22 mouse cellular contexts compared by ENCODE assay signal in genomic region chr9:7158605-7159004, GRCm38 (mm10). TPM values are rescaled to one million over a fixed set of nuclear protein-coding genes. Genes with fewer than 3 reads are reported as not detected.
DNase-seq lines count a peak whose midpoint lies in the region; ATAC-seq and TF ChIP-seq lines count a peak whose summit lies in the region.
"Had no signal": no experiment of that assay in that cellular context is flagged by ENCODE, and none has a peak within 500 bp of the region (broad histone marks: within the 10 kb centered on the region; RNA-seq: fewer than 3 reads in every experiment).

No protein-coding gene starts in this region.

- TF ChIP-seq POLR2A in CH12.LX (IDR thresholded peaks at IDR 0.05; ENCODE audit: low read depth, low read length) = no peak

- TF ChIP-seq CTCF in CH12.LX (conservative IDR thresholded peaks at IDR 0.05 in 1 of 2, IDR thresholded peaks at IDR 0.05 in 1 of 2; ENCODE audit: low read depth in 2 of 2, low read length in 2 of 2) = no peak

- no peak overlapping the region for H3K4me2 ChIP-seq in embryonic facial prominence, embryonic 13.5 days
- H3K4me2 ChIP-seq in CH12.LX (ENCODE audit: insufficient read depth, low read depth, poor library complexity, severe bottlenecking) = no peak overlapping the region
- no peak overlapping the region for H3K4me2 ChIP-seq in hindbrain, embryonic 14.5 days (replicated peaks)
- H3K4me2 ChIP-seq in forebrain, embryonic 14.5 days (ENCODE audit: low read length) = no peak overlapping the region

- TF ChIP-seq RAD21 in CH12.LX (IDR thresholded peaks at IDR 0.05; ENCODE audit: low read depth, low read length) = no peak

- no peak for ATAC-seq in embryonic facial prominence, embryonic 13.5 days (ENCODE audit: insufficient number of reproducible peaks, insufficient read depth, low FRiP score, low TSS enrichment, low read depth)
- ATAC-seq in hindbrain, embryonic 14.5 days (ENCODE audit: low FRiP score) = no peak
- ATAC-seq in forebrain, embryonic 14.5 days = no peak
- ATAC-seq: activated CD4-positive, CD25-positive, alpha-beta regulatory T cell, adult 4 months; CD4-positive, CD25-positive, alpha-beta regulatory T cell, adult 4 months; Patski had no signal

- no peak for DNase-seq in embryonic facial prominence, embryonic 10.5 days (ENCODE audit: low spot score)
- DNase-seq in A20 (ENCODE audit: low read depth, low spot score) (peak; percentile 64), CH12.LX (ENCODE audit: extremely low read depth) (peak; percentile 63)
- no peak for DNase-seq in hindbrain, embryonic 14.5 days (ENCODE audit: low spot score)
- no peak for DNase-seq in forebrain, embryonic 14.5 days (ENCODE audit: low spot score)
- DNase-seq: adrenal gland, adult 2 months; adrenal gland, adult 8-10 months; adrenal gland, postnatal 10 days; adrenal gland, postnatal 14 days; adrenal gland, postnatal 25 days; adrenal gland, postnatal 36 days; B cell, adult 2 months; cerebellum, adult 11 months; cerebellum, adult 11-12 months; cerebellum, adult 18-20 months; cerebellum, adult 2 months; cerebellum, adult 8-10 months had no signal

- TF ChIP-seq EP300 in CH12.LX (IDR thresholded peaks at IDR 0.05; ENCODE audit: low read length) = peak; percentile 88

- H3K9me3 ChIP-seq in embryonic facial prominence, embryonic 13.5 days = no peaks in the 10 kb centered on the region
- no peaks in the 10 kb centered on the region for H3K9me3 ChIP-seq in embryonic facial prominence, embryonic 10.5 days
- H3K9me3 ChIP-seq in CH12.LX (replicated peaks; ENCODE audit: low read length) = no peaks in the 10 kb centered on the region
- H3K9me3 ChIP-seq in hindbrain, embryonic 14.5 days (ENCODE audit: control insufficient read depth, low read length) = no peaks in the 10 kb centered on the region
- H3K9me3 ChIP-seq in forebrain, embryonic 14.5 days (replicated peaks; ENCODE audit: control insufficient read depth, low read length) = no peaks in the 10 kb centered on the region
- H3K9me3 ChIP-seq: G1E had no signal

- H3K79me2 ChIP-seq in CH12.LX (replicated peaks; ENCODE audit: control insufficient read depth, extremely low read depth, insufficient read depth, poor library complexity, severe bottlenecking) = no peaks in the 10 kb centered on the region

- dilution Hi-C loops in CH12.LX (cut with MboI; ENCODE audit: extremely low pct_ligation_motif_present, extremely low pct_unique_long_range_greater_than_20kb, low sequenced_read_pairs) = no loop called here

- H3K4me1 ChIP-seq in embryonic facial prominence, embryonic 13.5 days = peaks cover 12% of the 10 kb centered on the region
- no peaks in the 10 kb centered on the region for H3K4me1 ChIP-seq in embryonic facial prominence, embryonic 10.5 days
- H3K4me1 ChIP-seq in CH12.LX (ENCODE audit: control insufficient read depth in 1 of 2, insufficient read depth in 2 of 2) = peaks cover 5 to 12% of the 10 kb centered on the region in 2 experiments
- no peaks in the 10 kb centered on the region for H3K4me1 ChIP-seq in hindbrain, embryonic 14.5 days (replicated peaks; ENCODE audit: control insufficient read depth, insufficient read depth, low read length)
- no peaks in the 10 kb centered on the region for H3K4me1 ChIP-seq in forebrain, embryonic 14.5 days (ENCODE audit: control insufficient read depth, insufficient read depth, low read length)

- H3K4me3 ChIP-seq in embryonic facial prominence, embryonic 13.5 days = no peak overlapping the region
- H3K4me3 ChIP-seq in embryonic facial prominence, embryonic 10.5 days = no peak overlapping the region
- H3K4me3 ChIP-seq in CH12.LX (replicated peaks in 1 of 3; ENCODE audit: low read depth in 2 of 3, low read length in 2 of 3, poor library complexity in 1 of 3) = no peak overlapping the region
- no peak overlapping the region for H3K4me3 ChIP-seq in hindbrain, embryonic 14.5 days (replicated peaks; ENCODE audit: low read length)
- no peak overlapping the region for H3K4me3 ChIP-seq in forebrain, embryonic 14.5 days (ENCODE audit: low read depth, low read length)

- in situ Hi-C loops in CH12.LX (cut with MboI; ENCODE audit: low pct_ligation_motif_present, low pct_unique_long_range_greater_than_20kb, low sequenced_read_pairs) = no loop called here

- 0 out of 2 replicates have a peak overlapping the region, but pooled peaks have one; percentile 16 for H3K27ac ChIP-seq in embryonic facial prominence, embryonic 13.5 days
- no peak overlapping the region for H3K27ac ChIP-seq in embryonic facial prominence, embryonic 10.5 days (replicated peaks)
- no peak overlapping the region for H3K27ac ChIP-seq in CH12.LX (ENCODE audit: insufficient read depth, low read depth)
- no peak overlapping the region for H3K27ac ChIP-seq in hindbrain, embryonic 14.5 days
- no peak overlapping the region for H3K27ac ChIP-seq in forebrain, embryonic 14.5 days (ENCODE audit: low read depth, low read length)

- no peak overlapping the region for H3K9ac ChIP-seq in embryonic facial prominence, embryonic 13.5 days
- H3K9ac ChIP-seq in CH12.LX (ENCODE audit: insufficient read depth, low read depth) = no peak overlapping the region
- no peak overlapping the region for H3K9ac ChIP-seq in hindbrain, embryonic 14.5 days
- no peak overlapping the region for H3K9ac ChIP-seq in forebrain, embryonic 14.5 days (ENCODE audit: low read length)

- H3K27me3 ChIP-seq in embryonic facial prominence, embryonic 13.5 days = no peaks in the 10 kb centered on the region
- no peaks in the 10 kb centered on the region for H3K27me3 ChIP-seq in embryonic facial prominence, embryonic 10.5 days (replicated peaks; ENCODE audit: low read depth, poor library complexity, severe bottlenecking)
- H3K27me3 ChIP-seq in CH12.LX (replicated peaks) = no peaks in the 10 kb centered on the region
- no peaks in the 10 kb centered on the region for H3K27me3 ChIP-seq in hindbrain, embryonic 14.5 days (ENCODE audit: control insufficient read depth, insufficient read depth, low read length)
- H3K27me3 ChIP-seq in forebrain, embryonic 14.5 days (replicated peaks; ENCODE audit: control insufficient read depth, insufficient read depth, low read length) = no peaks in the 10 kb centered on the region
- H3K27me3 ChIP-seq: Patski had no signal

- peaks cover 36% of the 10 kb centered on the region for H3K36me3 ChIP-seq in embryonic facial prominence, embryonic 13.5 days
- H3K36me3 ChIP-seq in embryonic facial prominence, embryonic 10.5 days (replicated peaks) = peaks cover 72% of the 10 kb centered on the region
- peaks cover 10 to 38% of the 10 kb centered on the region in 2 experiments for H3K36me3 ChIP-seq in CH12.LX (replicated peaks in 1 of 2; ENCODE audit: control insufficient read depth in 1 of 2, insufficient read depth in 1 of 2, low read length in 1 of 2)
- peaks cover 65% of the 10 kb centered on the region for H3K36me3 ChIP-seq in hindbrain, embryonic 14.5 days (replicated peaks; ENCODE audit: control insufficient read depth, insufficient read depth)
- peaks cover 50% of the 10 kb centered on the region for H3K36me3 ChIP-seq in forebrain, embryonic 14.5 days (ENCODE audit: control insufficient read depth, insufficient read depth, low read length)

- WGBS in embryonic facial prominence, embryonic 13.5 days = 91% methylated on average over 7 of the region's 7 CpGs
- 93% methylated on average over 7 of the region's 7 CpGs for WGBS in embryonic facial prominence, embryonic 10.5 days
- 97% methylated on average over 7 of the region's 7 CpGs for WGBS in hindbrain, embryonic 14.5 days
- 96% methylated on average over 7 of the region's 7 CpGs for WGBS in forebrain, embryonic 14.5 days

TF ChIP-seq in CH12.LX, 34 proteins besides CTCF, POLR2A, EP300 and RAD21:
- peak; percentile 73 for TF ChIP-seq BHLHE40 (IDR thresholded peaks at IDR 0.05; ENCODE audit: low read depth, low read length)
- TF ChIP-seq IRF4 (IDR thresholded peaks at IDR 0.05; ENCODE audit: low read depth, low read length) = 0 out of 2 replicates have a peak, but pooled peaks have one; percentile 40
- TF ChIP-seq KAT2A (IDR thresholded peaks at IDR 0.05; ENCODE audit: insufficient replicate concordance, low read length) = no peak
- TF ChIP-seq MEF2A (IDR thresholded peaks at IDR 0.05; ENCODE audit: borderline replicate concordance, low read depth, low read length) = no peak
- TF ChIP-seq ELF1 (IDR thresholded peaks at IDR 0.05; ENCODE audit: low read depth, low read length) = no peak
- TF ChIP-seq JUN (IDR thresholded peaks at IDR 0.05; ENCODE audit: insufficient read depth, low read depth, low read length) = peak; percentile 72
- peak; percentile 41; the same call in 1 of the 2 replicates for TF ChIP-seq TCF12 (IDR thresholded peaks at IDR 0.05; ENCODE audit: low read depth, low read length)
- 0 out of 2 replicates have a peak, but pooled peaks have one; percentile 49 for TF ChIP-seq JUND (conservative IDR thresholded peaks at IDR 0.05; ENCODE audit: low read depth, low read length)

RNA-seq across cellular contexts. Expression of gene Dync2h1, which starts 25.6 kb away (rescaled TPM):
- 23.5 and 23.7 TPM in 2 replicates for polyA plus RNA-seq in embryonic facial prominence, embryonic 13.5 days (2015; fragmentation: Nextera tagmentation; extraction: Ambion mirVana)
- polyA plus RNA-seq in embryonic facial prominence, embryonic 10.5 days (2016; fragmentation: Nextera tagmentation; extraction: Ambion mirVana) = 22.6 and 23.2 TPM in 2 replicates
- total RNA-seq in CH12.LX (2012; rRNA removed) (4.7 and 4.9 TPM in 2 replicates), CH12.LX (2014; rRNA removed) (2.9 and 3.5 TPM in 2 replicates)
- 3.5 and 4.0 TPM in 2 replicates for polyA plus RNA-seq in CH12.LX (2012; ENCODE audit: insufficient read length, low read depth)
- polyA plus RNA-seq in hindbrain, embryonic 14.5 days (2014; fragmentation: Nextera tagmentation; extraction: Ambion mirVana) = 23.6 and 23.8 TPM in 2 replicates
- polyA plus RNA-seq in forebrain, embryonic 14.5 days (2014; fragmentation: Nextera tagmentation; extraction: Ambion mirVana) = 15.5 and 20.5 TPM in 2 replicates

RNA-seq across cellular contexts. Expression of gene Dcun1d5, which starts 25.7 kb away (rescaled TPM):
- 154 and 155 TPM in 2 replicates for polyA plus RNA-seq in embryonic facial prominence, embryonic 13.5 days (2015; fragmentation: Nextera tagmentation; extraction: Ambion mirVana)
- polyA plus RNA-seq in embryonic facial prominence, embryonic 10.5 days (2016; fragmentation: Nextera tagmentation; extraction: Ambion mirVana) = 125 and 127 TPM in 2 replicates
- 72.6 and 102 TPM in 2 replicates for total RNA-seq in CH12.LX (2012; rRNA removed)
- 246 and 288 TPM in 2 replicates for total RNA-seq in CH12.LX (2014; rRNA removed)
- 228 and 251 TPM in 2 replicates for polyA plus RNA-seq in CH12.LX (2012; ENCODE audit: insufficient read length, low read depth)
- 119 and 120 TPM in 2 replicates for polyA plus RNA-seq in hindbrain, embryonic 14.5 days (2014; fragmentation: Nextera tagmentation; extraction: Ambion mirVana)
- 134 and 141 TPM in 2 replicates for polyA plus RNA-seq in forebrain, embryonic 14.5 days (2014; fragmentation: Nextera tagmentation; extraction: Ambion mirVana)

Comparison
In these comparisons a context has a peak if more than half of its experiments do, and no peak if none do; other contexts are left out.
1. DNase-seq: peak in A20 (single experiment) and CH12.LX (single experiment); none in embryonic facial prominence, embryonic 10.5 days (single experiment), hindbrain, embryonic 14.5 days (single experiment) and forebrain, embryonic 14.5 days (single experiment).